Mouse (Mus musculus): Measurements from ENCODE around the gene Nle1.

GRCm38 (mm10) chr11:82863488-82863931, 44.7 kb downstream of the Nle1 start:
- TF ChIP-seq CTCF (IDR thresholded peaks at IDR 0.05) (no peak), EP300 (IDR thresholded peaks at IDR 0.05) (no peak)

All from lung, postnatal 0 days (tissue).